Mouse (Mus musculus): ENCODE results near the gene Kazn.

DNA sequence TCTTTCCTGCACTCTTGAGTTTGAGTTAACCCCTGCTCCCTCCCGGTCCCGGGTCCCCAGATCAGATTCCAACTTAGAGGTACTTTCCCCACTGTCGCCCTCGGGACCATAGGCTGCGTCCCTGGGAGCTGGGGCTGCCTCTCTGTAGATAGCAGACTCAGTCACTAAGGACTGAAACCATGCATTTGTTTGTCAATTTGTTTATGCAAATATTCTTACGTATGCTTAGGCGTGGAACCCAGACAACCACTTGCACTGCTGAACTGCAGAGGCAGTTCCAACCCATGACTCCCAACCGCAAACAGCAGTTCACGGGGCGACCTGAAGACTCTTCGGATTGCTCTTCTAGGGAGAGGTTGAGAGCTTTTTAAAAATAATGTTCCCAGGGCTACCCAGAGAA lies 163.3 kb downstream of the Kazn start:
- TF ChIP-seq ZNF384 (IDR thresholded peaks at IDR 0.05; ENCODE audit: low read depth, low read length) (no peak; the same call in 1 of the 2 replicates), CTCF (conservative IDR thresholded peaks at IDR 0.05 in 1 of 2, IDR thresholded peaks at IDR 0.05 in 1 of 2; ENCODE audit: low read depth in 2 of 2, low read length in 2 of 2) (no peak), EP300 (IDR thresholded peaks at IDR 0.05; ENCODE audit: low read length) (no peak; the same call in 1 of the 2 replicates), USF2 (conservative IDR thresholded peaks at IDR 0.05; ENCODE audit: low read depth, low read length) (no peak), ZKSCAN1 (IDR thresholded peaks at IDR 0.05; ENCODE audit: borderline replicate concordance, low read depth, low read length) (no peak), GABPA (IDR thresholded peaks at IDR 0.05; ENCODE audit: insufficient replicate concordance, low read depth, low read length) (no peak), USF1 (IDR thresholded peaks at IDR 0.05; ENCODE audit: low read depth, low read length) (no peak), NRF1 (IDR thresholded peaks at IDR 0.05; ENCODE audit: low read depth, low read length) (no peak), SMC3 (IDR thresholded peaks at IDR 0.05; ENCODE audit: low read depth, low read length) (no peak)

Measured in CH12.LX (cell line).